Mouse (Mus musculus) small intestine, adult 2 months (tissue): Measurements from ENCODE around the gene Mypop.

Experiments
- CTCF ChIP-seq: fragments of 200-500 bp; IDR thresholded peaks from 2 replicates; pipeline ENCODE4 v1.5.1; 2012; ENCODE audit warnings: low read depth, mild to moderate bottlenecking, control low read depth, inconsistent platforms, low read length, moderate library complexity, mixed read lengths; ENCODE audit not compliant: insufficient replicate concordance, insufficient read length; ENCODE audit errors: extremely low read depth
- POLR2A ChIP-seq: fragments of 200-500 bp; IDR thresholded peaks from 2 replicates; pipeline ENCODE4 v1.6.1; 2012; ENCODE audit warnings: low read depth, mild to moderate bottlenecking, control low read depth, inconsistent platforms, low read length, moderate library complexity

- TF ChIP-seq CTCF, result no peak
- no peak for TF ChIP-seq POLR2A
Measured at GRCm38 (mm10) chr7:19014452-19014851, 23.4 kb downstream of the Mypop start.
